Mouse (Mus musculus): Measurements from ENCODE around the gene Hsp90b1. TPM values are rescaled to one million over a fixed set of nuclear protein-coding genes. Genes with fewer than 3 reads are reported as not detected.
A peak's percentile ranks its signal among the peaks of the same experiment; 100 is the strongest.

The Hsp90b1 gene
- 246 and 273 TPM in 2 replicates for polyA plus RNA-seq (2014; fragmentation: Nextera tagmentation; extraction: Ambion mirVana)

GRCm38 (mm10) chr10:86705318-86705921, at the start of gene Hsp90b1, which contains the start of gene Ttc41:
Gene Hsp90b1, minus strand, starts transcription at chr10:86705509.
Gene Ttc41, plus strand, starts transcription at chr10:86705811.
- H3K27ac ChIP-seq (ENCODE audit: low read depth, low read length), result peak within 1 kb of the TSS; percentile 93
- no peaks in the 10 kb centered on the region for H3K27me3 ChIP-seq (ENCODE audit: control insufficient read depth, insufficient read depth, low read length)
- no peaks in the 10 kb centered on the region for H3K9me3 ChIP-seq (ENCODE audit: control insufficient read depth, low read length)
- ATAC-seq (ENCODE audit: low read depth), result peak; percentile 98
- peaks cover 32% of the 10 kb centered on the region for H3K4me1 ChIP-seq (ENCODE audit: control insufficient read depth, insufficient read depth, low read length)
- H3K4me3 ChIP-seq (ENCODE audit: low read depth, low read length), result peak within 1 kb of the TSS; percentile 82
- under 1% methylated on average over 49 of the region's 51 CpGs for WGBS
- H3K36me3 ChIP-seq (ENCODE audit: control insufficient read depth, insufficient read depth, low read length), result peaks cover 22% of the 10 kb centered on the region
- H3K9ac ChIP-seq (replicated peaks; ENCODE audit: low read depth, low read length), result peak within 1 kb of the TSS; percentile 93
- peak within 1 kb of the TSS; percentile 65 for H3K4me2 ChIP-seq (ENCODE audit: low read depth, low read length)

GRCm38 (mm10) chr10:86744306-86744705, 39.0 kb upstream of the Hsp90b1 start:
- Histone ChIP-seq H3K36me3 (ENCODE audit: control insufficient read depth, insufficient read depth, low read length) (no peaks in the 10 kb centered on the region), H3K9me3 (ENCODE audit: control insufficient read depth, low read length) (no peaks in the 10 kb centered on the region), H3K9ac (replicated peaks; ENCODE audit: low read depth, low read length) (no peak overlapping the region), H3K4me3 (ENCODE audit: low read depth, low read length) (no peak overlapping the region), H3K4me1 (ENCODE audit: control insufficient read depth, insufficient read depth, low read length) (no peaks in the 10 kb centered on the region), H3K27me3 (ENCODE audit: control insufficient read depth, insufficient read depth, low read length) (no peaks in the 10 kb centered on the region), H3K4me2 (ENCODE audit: low read depth, low read length) (no peak overlapping the region), H3K27ac (ENCODE audit: low read depth, low read length) (no peak overlapping the region)
- no peak for ATAC-seq (ENCODE audit: low read depth)
- 92% methylated on average over 7 of the region's 7 CpGs for WGBS

- no peak for ATAC-seq (ENCODE audit: low read depth)
Measured at GRCm38 (mm10) chr10:86742918-86743317, 37.6 kb upstream of the Hsp90b1 start.

GRCm38 (mm10) chr10:86735036-86735435, 29.7 kb upstream of the Hsp90b1 start:
- 92% methylated on average over 4 of the region's 4 CpGs for WGBS
- Histone ChIP-seq H3K4me1 (ENCODE audit: control insufficient read depth, insufficient read depth, low read length) (no peaks in the 10 kb centered on the region), H3K27ac (ENCODE audit: low read depth, low read length) (no peak overlapping the region), H3K4me3 (ENCODE audit: low read depth, low read length) (no peak overlapping the region), H3K36me3 (ENCODE audit: control insufficient read depth, insufficient read depth, low read length) (no peaks in the 10 kb centered on the region), H3K27me3 (ENCODE audit: control insufficient read depth, insufficient read depth, low read length) (no peaks in the 10 kb centered on the region), H3K9ac (replicated peaks; ENCODE audit: low read depth, low read length) (no peak overlapping the region), H3K4me2 (ENCODE audit: low read depth, low read length) (no peak overlapping the region), H3K9me3 (ENCODE audit: control insufficient read depth, low read length) (no peaks in the 10 kb centered on the region)
- ATAC-seq (ENCODE audit: low read depth), result no peak

More at GRCm38 (mm10) chr10:86742918-86743317, 37.6 kb upstream of the Hsp90b1 start:
- H3K36me3 ChIP-seq (ENCODE audit: control insufficient read depth, insufficient read depth, low read length), result no peaks in the 10 kb centered on the region
- no peaks in the 10 kb centered on the region for H3K9me3 ChIP-seq (ENCODE audit: control insufficient read depth, low read length)
- WGBS, result 98% methylated on average over 2 of the region's 2 CpGs
- no peak overlapping the region for H3K9ac ChIP-seq (replicated peaks; ENCODE audit: low read depth, low read length)
- H3K27ac ChIP-seq (ENCODE audit: low read depth, low read length), result no peak overlapping the region
- no peak overlapping the region for H3K4me2 ChIP-seq (ENCODE audit: low read depth, low read length)
- H3K27me3 ChIP-seq (ENCODE audit: control insufficient read depth, insufficient read depth, low read length), result no peaks in the 10 kb centered on the region
- no peak overlapping the region for H3K4me3 ChIP-seq (ENCODE audit: low read depth, low read length)
- no peaks in the 10 kb centered on the region for H3K4me1 ChIP-seq (ENCODE audit: control insufficient read depth, insufficient read depth, low read length)

GRCm38 (mm10) chr10:86731500-86731863, 26.2 kb upstream of the Hsp90b1 start:
- Histone ChIP-seq H3K4me2 (ENCODE audit: low read depth, low read length) (no peak overlapping the region), H3K9me3 (ENCODE audit: control insufficient read depth, low read length) (no peaks in the 10 kb centered on the region), H3K4me3 (ENCODE audit: low read depth, low read length) (no peak overlapping the region), H3K4me1 (ENCODE audit: control insufficient read depth, insufficient read depth, low read length) (no peaks in the 10 kb centered on the region), H3K9ac (replicated peaks; ENCODE audit: low read depth, low read length) (no peak overlapping the region), H3K36me3 (ENCODE audit: control insufficient read depth, insufficient read depth, low read length) (no peaks in the 10 kb centered on the region), H3K27ac (ENCODE audit: low read depth, low read length) (no peak overlapping the region), H3K27me3 (ENCODE audit: control insufficient read depth, insufficient read depth, low read length) (no peaks in the 10 kb centered on the region)
- 74% methylated on average over 2 of the region's 2 CpGs for WGBS
- no peak for ATAC-seq (ENCODE audit: low read depth)

GRCm38 (mm10) chr10:86730823-86731499, 25.7 kb upstream of the Hsp90b1 start:
- Histone ChIP-seq H3K9ac (replicated peaks; ENCODE audit: low read depth, low read length) (0 out of 2 replicates have a peak overlapping the region, but pooled peaks have one; percentile 5), H3K4me3 (ENCODE audit: low read depth, low read length) (peak overlapping the region; percentile 34), H3K4me2 (ENCODE audit: low read depth, low read length) (peak overlapping the region; percentile 49), H3K36me3 (ENCODE audit: control insufficient read depth, insufficient read depth, low read length) (no peaks in the 10 kb centered on the region), H3K4me1 (ENCODE audit: control insufficient read depth, insufficient read depth, low read length) (no peaks in the 10 kb centered on the region), H3K27me3 (ENCODE audit: control insufficient read depth, insufficient read depth, low read length) (no peaks in the 10 kb centered on the region), H3K9me3 (ENCODE audit: control insufficient read depth, low read length) (no peaks in the 10 kb centered on the region), H3K27ac (ENCODE audit: low read depth, low read length) (no peak overlapping the region)
- 10% methylated on average over 22 of the region's 22 CpGs for WGBS
- ATAC-seq (ENCODE audit: low read depth), result peak; percentile 54; the same call in 1 of the 2 replicates

GRCm38 (mm10) chr10:86728176-86728575, 22.9 kb upstream of the Hsp90b1 start:
- H3K27me3 ChIP-seq (ENCODE audit: control insufficient read depth, insufficient read depth, low read length), result no peaks in the 10 kb centered on the region
- ATAC-seq (ENCODE audit: low read depth), result no peak
- no peaks in the 10 kb centered on the region for H3K9me3 ChIP-seq (ENCODE audit: control insufficient read depth, low read length)
- no peak overlapping the region for H3K9ac ChIP-seq (replicated peaks; ENCODE audit: low read depth, low read length)
- H3K4me3 ChIP-seq (ENCODE audit: low read depth, low read length), result no peak overlapping the region
- no peaks in the 10 kb centered on the region for H3K4me1 ChIP-seq (ENCODE audit: control insufficient read depth, insufficient read depth, low read length)
- no peak overlapping the region for H3K27ac ChIP-seq (ENCODE audit: low read depth, low read length)
- no peak overlapping the region; the same call in 1 of the 2 replicates for H3K4me2 ChIP-seq (ENCODE audit: low read depth, low read length)
- 96% methylated on average over 3 of the region's 3 CpGs for WGBS
- H3K36me3 ChIP-seq (ENCODE audit: control insufficient read depth, insufficient read depth, low read length), result no peaks in the 10 kb centered on the region

- no peak overlapping the region for H3K27ac ChIP-seq (ENCODE audit: low read depth, low read length)
- peak; percentile 80 for ATAC-seq (ENCODE audit: low read depth)
- peak overlapping the region; percentile 22; the same call in 1 of the 2 replicates for H3K4me3 ChIP-seq (ENCODE audit: low read depth, low read length)
- no peaks in the 10 kb centered on the region for H3K4me1 ChIP-seq (ENCODE audit: control insufficient read depth, insufficient read depth, low read length)
- peak overlapping the region; percentile 37; the same call in 1 of the 2 replicates for H3K9ac ChIP-seq (replicated peaks; ENCODE audit: low read depth, low read length)
- H3K4me2 ChIP-seq (ENCODE audit: low read depth, low read length), result peak overlapping the region; percentile 47
- 7% methylated on average over 12 of the region's 12 CpGs for WGBS
- no peaks in the 10 kb centered on the region for H3K27me3 ChIP-seq (ENCODE audit: control insufficient read depth, insufficient read depth, low read length)
- H3K36me3 ChIP-seq (ENCODE audit: control insufficient read depth, insufficient read depth, low read length), result no peaks in the 10 kb centered on the region
- no peaks in the 10 kb centered on the region for H3K9me3 ChIP-seq (ENCODE audit: control insufficient read depth, low read length)
Measured at GRCm38 (mm10) chr10:86727548-86727980, 22.3 kb upstream of the Hsp90b1 start.

GRCm38 (mm10) chr10:86712156-86712555, 6.8 kb upstream of the Hsp90b1 start:
- H3K9me3 ChIP-seq (ENCODE audit: control insufficient read depth, low read length), result no peaks in the 10 kb centered on the region
- H3K27ac ChIP-seq (ENCODE audit: low read depth, low read length), result no peak overlapping the region
- H3K4me1 ChIP-seq (ENCODE audit: control insufficient read depth, insufficient read depth, low read length), result no peaks in the 10 kb centered on the region
- no peak overlapping the region for H3K4me3 ChIP-seq (ENCODE audit: low read depth, low read length)
- no peak overlapping the region for H3K9ac ChIP-seq (replicated peaks; ENCODE audit: low read depth, low read length)
- no peak overlapping the region for H3K4me2 ChIP-seq (ENCODE audit: low read depth, low read length)
- WGBS, result 85% methylated on average over 3 of the region's 3 CpGs
- H3K36me3 ChIP-seq (ENCODE audit: control insufficient read depth, insufficient read depth, low read length), result no peaks in the 10 kb centered on the region
- H3K27me3 ChIP-seq (ENCODE audit: control insufficient read depth, insufficient read depth, low read length), result no peaks in the 10 kb centered on the region
- ATAC-seq (ENCODE audit: low read depth), result no peak

Data from neural tube, embryonic 14.5 days (tissue).